Mouse (Mus musculus) olfactory bulb, adult 2 months (tissue): ENCODE measurements around the gene Wnt8b.

Experiments
- CTCF ChIP-seq: fragments of 200-500 bp; IDR thresholded peaks from 2 replicates; pipeline ENCODE4 v1.5.1; 2012; ENCODE audit warnings: low read depth, mild to moderate bottlenecking, low read length, moderate library complexity; ENCODE audit not compliant: insufficient read depth
- POLR2A ChIP-seq: fragments of 200-500 bp; IDR thresholded peaks from 2 replicates; pipeline ENCODE4 v1.6.1; 2012; ENCODE audit warnings: mild to moderate bottlenecking, low read depth, low read length, moderate library complexity; ENCODE audit not compliant: insufficient read depth

DNA sequence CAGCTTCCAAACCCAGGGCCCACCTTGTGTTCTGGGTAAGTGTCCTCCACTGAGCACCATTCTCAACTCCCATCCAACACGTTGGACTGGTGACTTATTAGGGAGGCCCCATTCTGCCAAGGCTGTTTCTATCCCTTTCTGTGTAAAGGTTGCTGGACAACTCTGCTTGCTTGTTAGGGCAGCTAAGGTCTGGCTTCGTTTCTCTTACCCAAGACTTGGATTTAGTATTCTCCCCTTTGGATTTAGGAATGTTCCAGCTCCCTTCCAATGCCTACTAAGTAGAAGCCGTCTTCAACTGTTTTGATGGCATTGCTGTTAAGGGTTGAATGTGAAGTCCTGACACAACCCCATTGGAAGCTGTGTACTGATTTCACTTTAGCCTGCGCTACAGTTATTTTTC is 45.3 kb upstream of the Wnt8b start:
- TF ChIP-seq POLR2A (no peak), CTCF (no peak)
